Mouse (Mus musculus): ENCODE measurements around the gene Grin3b. TPM values are rescaled to one million over a fixed set of nuclear protein-coding genes. Genes with fewer than 3 reads are reported as not detected.

Gene Grin3b
- polyA plus RNA-seq, 1 experiment: not detected

DNA sequence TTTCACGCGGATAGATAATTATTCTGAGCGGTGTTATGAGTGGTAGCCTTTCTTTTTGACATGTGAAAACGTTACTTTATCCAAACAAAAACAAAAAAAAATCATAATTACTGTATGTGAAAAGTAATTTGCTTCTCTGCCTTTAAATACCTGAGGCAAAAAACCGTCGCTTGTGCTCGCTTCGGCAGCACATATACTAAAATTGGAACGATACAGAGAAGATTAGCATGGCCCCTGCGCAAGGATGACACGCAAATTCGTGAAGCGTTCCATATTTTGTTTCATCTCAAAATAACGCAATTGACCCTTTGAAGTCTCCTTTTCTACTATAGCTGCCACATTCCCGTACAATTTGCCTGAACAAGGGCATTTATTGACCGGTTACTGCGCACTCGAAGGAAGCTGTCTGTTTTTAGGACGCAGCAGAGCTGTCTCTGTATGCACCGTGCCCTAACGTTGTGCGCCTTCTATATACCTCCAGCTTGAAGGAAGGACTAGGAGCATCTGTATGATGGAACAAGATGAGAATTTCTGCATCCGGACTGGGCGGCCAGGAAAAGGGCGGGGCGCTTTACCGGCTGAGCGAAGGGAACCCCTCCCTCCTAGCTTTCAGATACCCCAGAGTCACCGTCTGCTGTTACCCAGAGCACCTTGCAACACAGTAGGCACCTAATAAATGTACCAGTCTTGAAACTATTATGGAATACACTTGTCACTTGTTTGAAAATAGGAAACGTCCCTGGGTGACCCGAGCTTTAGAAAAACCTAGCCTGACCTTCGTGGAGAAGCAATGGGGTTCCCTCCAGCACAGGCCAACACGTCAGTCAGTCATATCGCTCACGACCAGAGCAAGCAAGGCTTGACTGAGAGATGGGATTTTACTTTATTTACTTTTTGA lies 15.1 kb downstream of the Grin3b start:
- Histone ChIP-seq H3K4me3 (replicated peaks; ENCODE audit: extremely low read depth, low read depth, low read length) (peak overlapping the region; percentile 87), H3K4me1 (ENCODE audit: control insufficient read depth, insufficient read depth, low read length) (peaks cover 30% of the 10 kb centered on the region)
- TF ChIP-seq POLR2A (IDR thresholded peaks at IDR 0.05; ENCODE audit: borderline replicate concordance, extremely low read depth, low read depth, low read length): peak; percentile 44; the same call in 1 of the 2 replicates
- no peak for TF ChIP-seq CTCF (IDR thresholded peaks at IDR 0.05; ENCODE audit: insufficient read depth, low read length)
- DNase-seq: peak; percentile 71
- WGBS: under 1% methylated on average over 35 of the region's 35 CpGs

DNA sequence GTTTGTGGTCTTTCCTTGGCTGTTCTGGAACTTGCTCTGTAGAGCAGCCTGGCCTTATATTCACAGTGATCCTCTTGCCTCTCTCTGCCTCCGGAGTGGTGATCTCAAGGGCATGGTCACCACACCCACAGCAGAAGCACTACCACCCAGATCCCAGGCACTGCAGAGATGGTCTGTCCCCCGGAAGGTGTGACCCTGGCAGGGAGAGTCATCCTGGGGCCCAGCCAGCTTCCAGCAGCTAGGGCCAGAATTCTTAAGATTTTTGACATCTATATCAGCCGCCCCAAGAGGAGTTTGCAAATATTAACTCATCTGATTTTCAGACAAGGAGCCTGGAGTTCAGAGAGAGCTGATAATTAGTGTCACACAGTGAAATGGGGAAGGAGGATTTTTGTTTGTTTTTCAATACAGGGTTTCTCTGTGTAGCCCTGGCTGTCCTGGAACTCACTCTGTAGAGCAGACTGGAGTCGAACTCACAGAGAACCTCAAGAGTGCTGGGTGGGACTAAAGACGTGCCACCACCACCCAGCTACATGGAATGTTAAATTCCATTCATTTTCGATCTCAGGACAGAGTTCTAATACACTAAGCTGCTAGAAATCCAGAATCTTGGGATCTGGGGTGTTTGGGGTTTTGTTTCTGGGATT lies 15.8 kb downstream of the Grin3b start:
- no peak overlapping the region for H3K4me3 ChIP-seq (replicated peaks; ENCODE audit: extremely low read depth, low read depth, low read length)
- H3K4me1 ChIP-seq (ENCODE audit: control insufficient read depth, insufficient read depth, low read length): peaks cover 30% of the 10 kb centered on the region
- no peak for DNase-seq
- WGBS: 13% methylated on average over 6 of the region's 6 CpGs
- TF ChIP-seq POLR2A (IDR thresholded peaks at IDR 0.05; ENCODE audit: borderline replicate concordance, extremely low read depth, low read depth, low read length) (peak; percentile 35; the same call in 1 of the 2 replicates), CTCF (IDR thresholded peaks at IDR 0.05; ENCODE audit: insufficient read depth, low read length) (no peak)

DNA sequence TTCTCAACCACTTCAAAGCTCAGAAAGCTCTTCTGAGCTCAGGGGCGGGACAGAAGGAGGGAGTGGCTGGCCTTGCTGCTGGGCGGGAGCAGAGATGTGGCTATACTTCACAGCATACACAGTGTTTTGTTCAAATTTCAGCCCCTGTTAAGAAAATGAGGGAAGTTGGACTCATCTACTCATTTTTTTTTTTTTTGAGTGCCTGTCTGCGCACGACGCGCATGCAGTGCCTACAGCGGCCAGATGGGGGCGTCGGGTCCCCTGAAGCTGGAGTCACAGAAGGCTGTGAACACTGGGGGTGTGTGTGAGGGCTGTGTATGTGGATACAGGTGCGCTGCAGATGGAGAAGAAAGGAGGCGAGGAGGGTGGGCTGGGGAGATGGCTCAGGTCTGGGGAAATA lies 16.4 kb downstream of the Grin3b start:
- peak; percentile 88 for DNase-seq
- WGBS: 5% methylated on average over 11 of the region's 11 CpGs
- Histone ChIP-seq H3K4me3 (replicated peaks; ENCODE audit: extremely low read depth, low read depth, low read length) (peak overlapping the region; percentile 4), H3K4me1 (ENCODE audit: control insufficient read depth, insufficient read depth, low read length) (peaks cover 30% of the 10 kb centered on the region)
- TF ChIP-seq POLR2A (IDR thresholded peaks at IDR 0.05; ENCODE audit: borderline replicate concordance, extremely low read depth, low read depth, low read length): peak; percentile 38; the same call in 1 of the 2 replicates
- peak; percentile 69 for TF ChIP-seq CTCF (IDR thresholded peaks at IDR 0.05; ENCODE audit: insufficient read depth, low read length)

DNA sequence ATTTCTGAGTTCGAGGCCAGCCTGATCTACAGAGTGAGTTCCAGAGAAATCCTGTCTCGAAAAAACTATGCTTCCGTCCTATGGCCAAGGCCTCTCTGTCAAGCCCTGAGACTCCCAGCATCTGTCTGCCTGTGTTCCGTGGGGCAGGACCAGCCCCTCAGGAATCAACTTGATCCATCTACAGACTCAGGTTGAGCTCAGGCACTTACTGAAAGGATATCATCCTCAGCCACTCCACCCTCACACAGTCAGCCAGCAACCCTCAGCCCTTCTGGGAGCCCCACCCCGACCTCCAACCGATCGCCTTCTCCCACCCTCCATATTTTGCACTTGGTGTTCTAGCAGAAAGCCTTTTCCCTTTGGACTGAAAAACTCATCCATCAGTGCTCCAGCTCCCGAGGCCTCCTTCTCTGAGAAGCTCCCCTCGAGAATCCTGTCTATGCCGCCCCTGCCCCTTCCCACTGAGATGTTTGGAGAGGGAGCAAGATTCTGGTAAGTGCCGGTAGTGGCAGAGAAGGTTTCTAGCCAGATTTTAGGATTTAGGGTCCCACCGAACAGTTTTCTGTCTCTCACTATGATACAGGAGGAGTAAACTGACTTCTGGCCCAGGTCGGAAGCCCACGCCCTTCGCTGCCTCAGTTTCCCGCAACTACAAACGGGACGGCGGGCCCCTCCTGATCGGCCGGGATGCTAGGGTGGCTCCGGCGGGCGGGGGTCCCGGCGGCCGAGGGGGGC lies 17.4 kb downstream of the Grin3b start:
- 10% methylated on average over 27 of the region's 27 CpGs for WGBS
- TF ChIP-seq CTCF (IDR thresholded peaks at IDR 0.05; ENCODE audit: insufficient read depth, low read length) (no peak), POLR2A (IDR thresholded peaks at IDR 0.05; ENCODE audit: borderline replicate concordance, extremely low read depth, low read depth, low read length) (peak; percentile 23; the same call in 1 of the 2 replicates)
- peak overlapping the region; percentile 86 for H3K4me3 ChIP-seq (replicated peaks; ENCODE audit: extremely low read depth, low read depth, low read length)
- peak; percentile 53 for DNase-seq
- H3K4me1 ChIP-seq (ENCODE audit: control insufficient read depth, insufficient read depth, low read length): peaks cover 24% of the 10 kb centered on the region

DNA sequence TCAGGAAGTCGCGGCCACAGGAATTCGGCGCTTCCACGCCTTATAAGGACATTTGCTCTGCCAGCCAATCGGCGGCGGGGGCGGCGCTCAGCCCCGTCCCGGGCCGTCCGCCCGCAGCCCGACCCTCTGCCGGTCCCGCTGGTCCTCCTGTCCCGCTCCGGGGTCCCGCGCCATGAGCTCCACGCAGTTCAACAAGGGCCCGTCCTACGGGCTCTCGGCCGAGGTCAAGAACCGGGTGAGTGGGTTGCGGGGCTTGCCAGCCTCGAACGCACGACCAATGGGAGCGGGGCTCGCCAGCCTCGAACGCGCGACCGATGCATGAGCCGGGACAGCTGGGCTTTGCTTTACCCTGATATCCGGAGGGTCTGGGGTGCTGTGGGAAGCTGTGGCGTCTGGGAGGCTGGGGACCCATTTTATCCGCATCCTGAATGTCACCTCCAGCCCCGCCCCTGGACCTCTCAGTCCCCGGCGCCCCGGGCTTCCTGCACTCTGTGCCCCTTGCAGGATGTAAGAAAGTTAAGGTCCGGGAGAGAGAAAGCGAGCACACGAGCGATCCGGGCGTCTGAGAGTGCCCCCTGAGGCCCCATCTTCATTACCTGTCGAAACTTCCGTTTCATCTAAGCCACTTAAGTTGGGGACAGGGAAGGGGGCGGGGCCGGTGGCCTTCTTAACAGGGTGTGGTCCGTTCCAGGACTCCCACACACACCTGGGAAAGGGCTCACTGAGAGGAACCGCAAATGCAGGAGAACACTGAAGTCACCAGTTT lies 18.2 kb downstream of the Grin3b start, which contains the start of gene Cnn2:
Gene Cnn2 (plus strand): TSS at position 79 of the 766 bp plus-strand sequence.
- peak; percentile 79 for DNase-seq
- Histone ChIP-seq H3K4me1 (ENCODE audit: control insufficient read depth, insufficient read depth, low read length) (peaks cover 19% of the 10 kb centered on the region), H3K4me3 (replicated peaks; ENCODE audit: extremely low read depth, low read depth, low read length) (peak within 1 kb of the TSS; percentile 86)
- 2% methylated on average over 58 of the region's 59 CpGs for WGBS
- TF ChIP-seq POLR2A (IDR thresholded peaks at IDR 0.05; ENCODE audit: borderline replicate concordance, extremely low read depth, low read depth, low read length) (peak; percentile 68; the same call in 1 of the 2 replicates), CTCF (IDR thresholded peaks at IDR 0.05; ENCODE audit: insufficient read depth, low read length) (no peak)

DNA sequence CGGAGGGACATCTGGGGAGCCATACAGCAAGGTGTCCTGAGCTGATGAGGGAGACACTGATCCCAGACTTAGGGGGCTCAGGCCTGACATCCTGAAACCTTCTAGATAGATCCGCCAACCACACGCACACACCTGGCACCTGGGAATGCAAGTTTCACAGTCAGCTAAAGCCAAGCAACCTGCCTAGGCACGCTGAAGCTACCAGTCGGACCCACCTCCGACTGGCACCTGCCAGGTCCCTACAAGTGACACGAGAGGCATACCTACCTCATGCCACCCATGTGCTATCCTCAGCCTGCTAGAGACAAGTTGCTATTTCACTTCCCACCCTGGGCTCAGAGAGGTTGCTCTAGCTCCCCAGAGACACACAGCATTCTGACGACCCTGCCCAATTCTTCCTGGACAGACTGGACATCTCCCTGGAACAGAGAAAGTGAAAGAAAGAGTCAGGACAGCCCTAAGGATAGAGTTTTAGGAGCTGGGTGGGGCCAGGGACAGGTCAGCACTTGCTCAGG lies 18.8 kb downstream of the Grin3b start:
- TF ChIP-seq CTCF (IDR thresholded peaks at IDR 0.05; ENCODE audit: insufficient read depth, low read length): no peak
- no peak for TF ChIP-seq POLR2A (IDR thresholded peaks at IDR 0.05; ENCODE audit: borderline replicate concordance, extremely low read depth, low read depth, low read length)
- 22% methylated on average over 8 of the region's 8 CpGs for WGBS
- Histone ChIP-seq H3K4me1 (ENCODE audit: control insufficient read depth, insufficient read depth, low read length) (peaks cover 19% of the 10 kb centered on the region), H3K4me3 (replicated peaks; ENCODE audit: extremely low read depth, low read depth, low read length) (peak overlapping the region; percentile 86)
- DNase-seq: no peak

DNA sequence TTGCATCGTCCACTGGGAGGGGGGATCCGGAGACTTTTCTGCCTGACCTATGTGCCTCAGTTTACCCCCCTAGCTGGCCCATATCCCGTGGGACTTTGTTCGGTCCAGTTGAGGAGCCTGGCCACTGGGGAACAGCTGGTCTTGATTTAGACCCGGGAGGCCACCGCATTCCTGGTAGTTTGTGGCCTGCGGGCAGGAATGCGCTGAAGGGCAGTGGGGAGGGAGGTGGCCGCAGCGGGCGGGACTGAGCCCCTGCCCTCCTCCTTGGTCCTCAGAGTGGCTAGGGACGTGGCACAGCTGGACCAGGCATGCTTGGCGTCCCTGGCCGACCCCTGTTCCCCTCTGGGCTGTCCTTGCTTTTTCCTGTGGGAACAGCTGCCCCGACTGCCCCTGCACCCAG lies 19.4 kb downstream of the Grin3b start:
- Histone ChIP-seq H3K4me1 (ENCODE audit: control insufficient read depth, insufficient read depth, low read length) (peaks cover 19% of the 10 kb centered on the region), H3K4me3 (replicated peaks; ENCODE audit: extremely low read depth, low read depth, low read length) (peak overlapping the region; percentile 86)
- 24% methylated on average over 15 of the region's 15 CpGs for WGBS
- DNase-seq: peak; percentile 67
- TF ChIP-seq POLR2A (IDR thresholded peaks at IDR 0.05; ENCODE audit: borderline replicate concordance, extremely low read depth, low read depth, low read length): peak; percentile 62; the same call in 1 of the 2 replicates
- no peak for TF ChIP-seq CTCF (IDR thresholded peaks at IDR 0.05; ENCODE audit: insufficient read depth, low read length)

DNA sequence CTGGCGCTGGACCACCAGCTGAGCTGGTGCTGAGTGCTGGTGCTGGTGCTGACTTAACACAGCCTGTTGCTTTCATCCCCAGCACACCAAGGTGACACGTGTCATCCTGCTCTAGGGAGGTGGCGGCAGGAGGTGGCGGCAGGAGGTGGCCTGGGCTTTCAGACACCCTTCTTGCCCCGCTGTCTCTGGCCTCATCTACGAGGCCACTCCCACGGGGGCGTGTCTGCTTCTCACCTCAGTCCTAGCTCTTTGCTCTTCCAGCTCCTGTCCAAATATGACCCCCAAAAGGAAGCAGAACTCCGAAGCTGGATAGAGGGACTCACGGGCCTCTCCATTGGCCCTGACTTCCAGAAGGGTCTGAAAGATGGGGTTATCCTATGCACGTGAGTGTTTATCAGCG lies 20.6 kb downstream of the Grin3b start:
- no peak for DNase-seq
- no peak overlapping the region for H3K4me3 ChIP-seq (replicated peaks; ENCODE audit: extremely low read depth, low read depth, low read length)
- 73% methylated on average over 12 of the region's 12 CpGs for WGBS
- peaks cover 14% of the 10 kb centered on the region for H3K4me1 ChIP-seq (ENCODE audit: control insufficient read depth, insufficient read depth, low read length)
- TF ChIP-seq CTCF (IDR thresholded peaks at IDR 0.05; ENCODE audit: insufficient read depth, low read length): no peak
- no peak for TF ChIP-seq POLR2A (IDR thresholded peaks at IDR 0.05; ENCODE audit: borderline replicate concordance, extremely low read depth, low read depth, low read length)
